Mouse (Mus musculus): ENCODE measurements at regions not wholly inside any gene's neighbourhood (a gene's known extent, or its start where the extent isn't known, plus 50 kb on each side); places are given as distances from the start of the nearest gene placed in this dataset.

DNA sequence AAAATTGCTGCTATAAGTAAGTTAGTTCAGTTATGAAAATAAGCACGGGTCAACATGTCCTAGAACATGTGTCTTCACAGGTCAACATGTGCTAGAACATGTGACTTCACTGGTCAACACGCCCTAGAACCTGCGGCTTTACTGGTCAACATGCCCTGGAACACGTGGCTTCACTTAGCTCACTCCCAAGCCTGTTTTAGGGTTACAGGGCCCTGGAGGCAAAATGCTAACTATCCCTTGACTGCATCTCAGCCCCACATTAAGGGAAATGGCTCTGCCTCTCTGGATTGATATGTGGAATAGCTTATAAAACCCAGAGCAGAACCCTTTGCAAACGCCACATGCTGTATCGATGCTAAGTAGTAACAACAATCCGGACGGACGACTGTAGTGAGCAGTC, 67.8 kb downstream of the Nkx6-1 start:
- DNase-seq (ENCODE audit: low spot score in 2 of 2) = no peak

DNA sequence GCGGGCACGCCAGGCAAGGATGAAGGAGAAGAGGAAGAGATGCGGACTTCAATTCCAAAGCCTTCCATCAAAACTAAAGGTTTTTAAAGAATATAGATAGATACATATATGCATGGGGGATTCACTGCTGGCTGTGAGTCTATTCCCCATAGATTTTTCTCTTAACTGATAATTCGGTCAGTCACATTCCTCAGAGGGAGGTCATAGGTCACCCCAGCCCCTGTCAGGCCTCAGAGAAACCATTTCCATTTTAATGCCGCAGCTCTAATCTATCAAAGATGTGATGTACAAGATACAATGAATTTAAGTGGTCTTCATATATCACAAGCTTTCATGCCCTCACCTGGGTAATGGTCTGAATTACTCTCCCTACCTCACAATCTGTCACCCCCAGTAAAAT, 73.6 kb downstream of the Nkx6-1 start:
- no peak for DNase-seq (ENCODE audit: low spot score in 2 of 2)

DNA sequence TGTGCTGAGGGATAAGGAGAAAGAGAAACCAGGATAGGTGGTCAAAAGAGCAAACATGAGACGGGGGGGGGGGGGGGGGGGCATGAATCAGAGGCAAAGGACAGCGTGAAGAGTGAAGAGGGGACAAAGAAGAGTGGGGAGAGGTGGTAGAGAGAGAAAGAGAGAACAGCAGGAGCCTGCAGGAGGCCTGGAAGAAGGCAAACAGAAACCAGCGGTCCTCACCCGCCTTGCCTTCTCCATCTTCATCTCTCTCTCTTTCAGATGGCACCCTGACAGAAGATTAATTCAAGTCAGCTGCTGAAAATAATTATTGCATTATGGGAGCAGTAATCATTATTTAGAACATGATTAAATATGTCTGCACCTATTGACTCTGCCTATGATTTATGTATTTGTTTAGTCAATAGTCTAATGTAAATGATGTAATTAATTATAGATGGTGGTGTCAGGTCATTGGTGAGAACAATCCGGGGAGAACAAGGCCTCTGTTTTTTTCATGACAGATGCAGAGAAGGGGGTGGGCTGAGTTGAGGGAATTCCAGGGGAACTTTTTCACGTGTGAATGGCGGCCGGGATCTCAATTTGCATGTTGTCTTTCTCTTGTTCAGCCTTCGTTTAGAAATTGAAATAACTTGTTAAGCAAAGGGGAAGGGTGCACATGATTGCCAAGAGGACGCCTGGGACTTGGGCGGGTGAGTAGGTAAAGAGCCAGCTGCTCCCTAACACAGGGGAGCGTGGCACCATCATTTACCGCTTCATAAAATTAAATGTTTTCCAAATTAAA, 74.3 kb downstream of the Nkx6-1 start:
- DNase-seq (ENCODE audit: low spot score in 2 of 2) = no peak

DNA sequence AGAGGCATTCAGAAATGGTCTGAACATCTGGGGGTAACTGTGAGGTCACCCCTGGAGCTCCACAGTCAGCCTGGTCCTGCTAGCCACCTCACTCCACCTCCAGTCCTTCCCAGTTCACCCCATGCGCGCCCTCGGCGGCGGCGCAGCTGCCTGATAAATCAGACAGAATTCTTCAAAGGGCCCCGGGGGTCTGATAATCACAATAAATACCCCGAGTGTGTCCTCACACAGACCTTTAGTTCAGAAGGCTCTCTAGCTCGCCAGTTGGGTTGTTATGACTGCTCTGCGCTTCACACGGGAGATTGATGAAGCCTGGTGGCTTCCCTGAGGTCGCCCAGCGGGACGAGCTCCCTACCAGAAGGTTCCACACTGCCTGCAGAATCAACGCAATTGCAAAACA, 91.8 kb downstream of the Nkx6-1 start:
- DNase-seq (ENCODE audit: low spot score in 2 of 2) = no peak

DNA sequence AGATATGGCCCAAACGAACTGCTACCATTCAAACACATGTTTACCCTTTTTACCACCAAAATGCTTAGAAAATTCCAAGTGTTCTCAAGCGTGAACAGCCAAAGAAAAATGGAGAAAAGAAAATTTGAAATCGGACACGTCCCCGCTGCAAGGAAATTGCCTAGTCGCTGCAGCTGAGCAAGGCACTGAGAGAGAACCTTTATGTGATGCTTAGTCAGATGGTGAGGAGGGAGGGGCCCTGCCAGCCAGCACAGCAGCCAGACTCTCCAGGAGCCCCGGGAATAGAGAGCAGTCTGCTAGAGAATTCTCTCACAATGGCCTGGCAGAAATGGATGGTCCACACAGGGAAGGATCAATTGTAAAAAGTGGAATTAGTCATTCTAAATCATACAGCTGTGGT, 99.0 kb downstream of the Nkx6-1 start:
- no peak for DNase-seq (ENCODE audit: low spot score in 2 of 2)

DNA sequence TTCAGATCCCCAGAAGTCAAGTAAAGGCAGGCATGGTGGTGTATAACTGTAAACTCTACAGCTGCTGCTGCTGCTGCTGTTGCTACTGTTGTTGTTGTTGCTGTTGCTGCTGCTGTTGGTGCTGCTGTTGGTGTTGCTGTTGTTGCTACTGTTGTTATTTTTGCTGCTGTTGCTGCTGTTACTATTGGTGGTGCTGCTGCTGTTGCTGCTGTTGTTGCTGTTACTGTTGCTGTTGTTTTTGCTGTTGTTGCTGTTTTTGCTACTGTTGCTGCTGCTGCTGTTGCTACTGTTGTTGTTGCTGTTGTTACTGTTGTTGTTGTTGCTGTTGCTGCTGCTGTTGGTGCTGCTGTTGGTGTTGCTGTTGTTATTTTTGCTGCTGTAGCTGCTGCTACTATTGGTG, 104.4 kb downstream of the Nkx6-1 start:
- no peak for DNase-seq (ENCODE audit: low spot score in 2 of 2)

DNA sequence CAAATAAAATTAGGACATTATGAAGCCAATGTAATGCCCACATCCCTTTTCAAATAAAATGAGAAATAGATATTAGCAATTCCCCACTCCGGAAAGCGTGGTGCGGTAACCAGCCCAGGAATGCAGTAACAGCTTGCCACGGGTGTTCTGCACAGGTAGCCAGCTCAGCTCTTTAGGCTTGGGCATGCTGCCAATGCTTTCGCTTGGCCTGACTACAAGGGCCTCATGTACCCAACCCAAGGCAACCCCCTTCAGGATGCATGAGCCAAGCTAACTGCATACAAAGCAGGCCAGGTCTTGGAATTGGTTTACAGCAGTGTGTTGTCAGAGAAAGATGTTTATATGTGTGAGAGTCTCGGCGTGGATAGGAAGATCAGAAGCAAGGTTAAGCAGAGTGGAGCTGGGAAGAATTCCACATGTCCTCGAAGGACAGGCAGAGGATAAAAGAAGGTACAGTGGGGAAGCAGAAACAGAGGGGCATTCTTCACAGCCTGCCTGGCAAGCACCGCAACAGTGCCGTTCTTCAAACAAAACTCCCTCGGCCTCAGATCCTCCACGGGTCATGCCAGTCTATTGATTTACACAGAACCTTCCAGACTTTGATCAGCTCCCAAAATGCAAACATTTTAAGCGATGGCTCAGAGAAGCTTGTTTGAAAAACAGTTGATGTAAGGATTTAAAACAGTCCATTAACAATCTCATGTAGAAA, 106.4 kb downstream of the Nkx6-1 start:
- no peak for DNase-seq (ENCODE audit: low spot score in 2 of 2)

DNA sequence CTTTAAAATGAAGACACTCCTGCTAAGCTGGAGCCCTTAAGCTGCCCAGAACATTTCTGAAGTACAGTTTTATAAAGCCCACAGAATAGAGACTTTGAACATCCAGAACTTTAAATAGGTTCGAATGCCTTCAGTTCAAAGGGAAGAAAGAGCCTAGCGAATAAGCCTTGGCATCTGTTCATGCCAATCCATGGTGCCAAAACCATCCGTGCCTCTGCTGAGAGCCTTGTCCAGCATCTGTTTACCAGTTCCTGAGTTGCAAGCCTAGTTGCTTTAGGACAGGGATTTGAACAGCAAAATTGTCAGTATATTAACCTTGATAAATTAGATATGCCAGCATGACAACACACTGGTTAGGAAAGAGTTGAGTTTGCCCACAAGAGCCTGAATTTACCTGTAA, 107.6 kb downstream of the Nkx6-1 start:
- no peak for DNase-seq (ENCODE audit: low spot score in 2 of 2)

DNA sequence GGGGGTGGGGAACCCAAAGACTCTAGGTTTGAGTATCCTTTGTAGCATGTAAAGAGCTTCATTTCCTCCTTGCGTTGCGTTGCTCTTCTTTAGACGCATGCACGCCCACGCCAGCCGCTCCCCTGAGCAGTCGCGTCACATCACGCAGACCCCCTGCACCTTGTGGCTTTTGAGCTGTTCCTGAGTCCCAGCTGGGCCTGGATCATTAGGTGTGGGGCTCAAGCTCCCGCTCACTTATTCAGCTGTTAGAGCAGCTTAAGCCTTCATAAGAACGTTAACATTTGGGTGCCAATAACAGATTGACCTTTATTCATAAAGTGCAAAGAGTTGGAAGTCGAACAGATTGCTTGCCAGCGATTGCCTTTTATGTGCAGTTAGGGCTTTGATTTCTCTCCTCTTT, 121.5 kb downstream of the Nkx6-1 start:
- no peak for DNase-seq (ENCODE audit: low spot score in 2 of 2)

DNA sequence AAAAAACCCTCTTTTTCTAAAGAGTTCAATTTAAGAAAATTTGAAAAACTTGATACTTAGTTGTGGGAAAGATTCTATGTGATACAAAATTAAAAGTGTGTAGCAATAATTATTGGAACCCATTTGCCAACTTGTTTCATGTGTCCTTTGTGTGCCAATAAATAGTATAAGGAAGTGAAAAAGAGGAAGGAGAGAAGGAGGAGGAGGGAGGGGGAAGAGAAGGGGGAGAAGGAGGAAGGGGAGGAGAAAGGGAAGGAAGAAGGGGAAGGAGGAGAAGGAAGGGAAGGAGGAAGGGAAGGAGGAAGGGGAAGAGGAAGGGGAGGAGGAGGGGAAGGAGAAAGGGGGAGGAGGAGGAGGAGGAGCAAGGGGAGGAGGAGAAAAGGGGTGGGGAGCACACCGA, 125.0 kb downstream of the Nkx6-1 start:
- DNase-seq (ENCODE audit: low spot score in 2 of 2) = no peak

DNA sequence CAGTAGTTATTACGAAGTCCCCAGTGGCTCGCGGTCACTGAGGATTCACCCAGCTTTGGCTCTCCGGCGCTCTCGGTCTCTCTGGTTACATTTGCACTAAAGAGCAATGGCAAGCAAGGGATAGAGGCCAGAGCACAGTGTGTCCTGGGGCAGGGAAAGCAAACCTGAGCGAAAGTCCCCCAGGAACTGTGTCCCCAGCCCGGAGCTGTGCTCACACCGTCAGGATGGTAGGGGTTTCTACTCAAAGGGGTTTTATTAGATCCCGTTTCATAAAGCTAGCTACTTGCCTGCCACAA, 125.6 kb downstream of the Nkx6-1 start:
- no peak for DNase-seq (ENCODE audit: low spot score in 2 of 2)

DNA sequence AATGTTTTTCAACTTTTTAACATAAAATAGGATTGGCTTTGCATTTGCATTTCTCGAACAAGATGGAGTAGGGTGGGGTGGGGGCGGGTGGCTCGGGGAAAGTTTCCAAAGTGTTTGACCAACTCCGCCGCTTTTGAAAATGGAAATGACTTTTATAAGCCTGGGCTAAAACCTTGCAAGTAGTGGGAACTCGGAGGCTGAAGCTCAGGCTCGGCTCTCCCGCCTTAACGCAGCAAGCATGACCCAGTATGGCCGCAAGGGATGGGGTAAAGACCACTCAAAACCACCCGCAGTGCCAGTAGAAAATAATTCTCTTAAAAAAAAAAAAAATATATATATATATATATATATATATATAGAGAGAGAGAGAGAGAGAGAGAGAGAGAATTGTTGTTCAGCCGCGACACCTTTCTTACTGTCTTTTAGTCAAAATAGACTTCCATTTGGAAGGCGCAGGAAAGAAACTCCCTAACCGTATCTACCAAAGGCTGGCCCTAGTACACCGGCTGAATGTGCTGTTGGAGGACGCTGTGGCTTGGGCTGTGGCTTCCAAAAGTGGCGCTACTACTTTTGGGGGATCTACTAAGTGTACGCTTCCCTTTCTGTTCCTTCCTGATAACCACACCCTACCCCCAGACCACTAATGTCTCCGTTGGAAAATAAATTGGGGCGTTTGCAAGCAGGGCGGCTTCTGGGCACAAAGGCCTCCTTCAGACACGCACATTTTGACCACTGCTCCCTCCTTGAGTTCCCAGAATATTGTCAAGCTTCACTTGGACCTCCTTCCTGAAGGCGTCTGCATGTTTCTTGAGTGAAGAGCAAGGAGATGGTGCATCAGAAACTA, 126.2 kb downstream of the Nkx6-1 start:
- no peak for DNase-seq (ENCODE audit: low spot score in 2 of 2)

DNA sequence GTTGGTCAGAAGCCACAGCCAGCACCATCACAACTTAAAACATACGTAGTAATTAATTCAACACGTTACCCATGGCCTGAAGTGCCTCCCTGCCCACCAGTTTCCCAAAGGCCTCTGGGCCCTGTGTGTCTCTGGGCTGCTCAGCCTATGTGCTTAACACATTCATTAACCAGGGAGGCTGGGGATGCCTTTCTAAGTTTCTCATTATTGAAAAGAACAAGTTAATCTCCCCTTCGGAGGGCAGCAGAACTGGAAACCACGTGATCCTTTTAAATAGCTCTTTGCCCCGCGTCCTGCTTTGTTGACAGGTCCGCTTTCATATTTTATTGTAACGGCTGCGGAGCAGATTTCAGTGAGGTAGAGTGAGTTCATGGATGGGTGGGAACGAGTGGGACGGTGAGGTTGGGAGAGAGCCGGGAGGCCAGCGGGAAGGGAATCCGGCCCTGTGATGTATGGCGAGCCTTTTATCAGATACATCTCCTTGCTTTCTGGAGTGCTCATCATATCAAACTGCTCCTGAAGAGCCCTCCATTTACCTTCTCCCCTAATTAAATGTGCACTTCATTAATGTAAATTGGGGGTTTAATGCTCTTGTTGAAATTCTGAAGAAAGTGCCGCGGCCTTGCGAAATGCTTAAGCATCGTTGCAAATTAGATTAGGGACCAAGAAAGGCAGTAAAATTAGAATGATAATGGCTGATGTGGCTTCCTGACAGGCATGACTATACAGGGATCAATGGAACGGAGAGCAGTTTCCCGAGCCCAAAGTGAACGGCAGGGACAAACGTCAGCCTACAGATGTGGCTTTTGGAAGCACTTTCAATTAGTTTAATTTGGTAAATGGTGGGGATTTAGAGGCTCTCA, 127.0 kb downstream of the Nkx6-1 start:
- no peak for DNase-seq (ENCODE audit: low spot score in 2 of 2)

DNA sequence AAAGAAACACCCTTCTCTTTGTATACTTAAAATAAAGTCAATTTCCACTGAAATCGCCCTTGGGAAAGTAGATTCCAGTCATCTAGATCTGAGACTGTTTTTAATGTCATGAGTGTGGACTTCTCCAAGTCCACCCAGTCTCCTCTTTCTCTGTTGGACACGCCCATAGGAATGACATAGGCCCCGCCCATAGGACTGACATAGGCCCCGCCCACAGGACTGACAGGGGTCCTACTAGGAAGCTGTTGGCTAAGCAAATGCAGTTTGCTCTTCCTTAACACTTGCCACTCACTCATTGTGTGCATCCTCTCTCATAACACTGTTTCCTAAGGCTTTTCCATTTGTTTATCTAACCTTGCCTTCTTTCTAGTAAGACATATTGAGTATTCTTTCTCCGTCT, 129.3 kb downstream of the Nkx6-1 start:
- DNase-seq (ENCODE audit: low spot score in 2 of 2) = no peak

DNA sequence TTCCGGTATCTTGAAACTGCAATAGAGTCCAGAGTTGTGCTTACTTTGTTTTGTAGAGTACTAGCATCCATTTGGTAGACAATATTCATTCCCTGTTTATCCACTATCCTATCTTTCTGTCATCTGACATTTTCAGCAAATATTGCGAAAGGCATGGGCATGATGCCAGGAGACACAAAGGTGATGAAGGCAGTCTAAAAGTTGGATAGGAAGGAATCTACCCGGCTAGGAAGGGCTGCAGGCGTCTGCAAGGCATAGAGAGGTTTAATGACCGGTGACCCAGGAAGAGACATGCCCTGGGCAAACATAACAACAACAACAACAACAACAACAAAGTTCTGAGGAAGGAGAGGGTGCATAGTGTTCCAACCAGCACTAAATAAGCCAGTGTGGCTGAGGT, 139.4 kb downstream of the Nkx6-1 start:
- no peak for DNase-seq (ENCODE audit: low spot score in 2 of 2)

DNA sequence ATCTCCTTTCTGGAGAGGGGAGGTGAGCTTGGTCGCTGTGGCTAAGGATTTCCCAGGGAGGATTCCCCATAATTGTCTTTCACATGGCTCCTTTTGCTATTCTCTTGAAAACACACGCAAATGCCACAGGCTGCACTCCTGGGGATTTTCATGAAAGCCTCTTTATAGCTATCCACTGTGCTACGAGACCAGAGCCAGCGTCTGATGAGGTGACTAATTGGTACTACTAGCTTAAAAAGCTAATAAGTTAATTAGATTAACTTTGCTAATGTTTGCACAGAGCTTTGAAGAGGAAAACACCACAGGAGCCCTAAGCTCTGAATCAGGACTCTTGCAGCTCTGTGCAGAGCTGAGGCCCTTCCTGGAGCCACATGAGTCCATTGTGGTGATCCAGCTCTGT, 140.1 kb downstream of the Nkx6-1 start:
- DNase-seq (ENCODE audit: low spot score in 2 of 2) = no peak

DNA sequence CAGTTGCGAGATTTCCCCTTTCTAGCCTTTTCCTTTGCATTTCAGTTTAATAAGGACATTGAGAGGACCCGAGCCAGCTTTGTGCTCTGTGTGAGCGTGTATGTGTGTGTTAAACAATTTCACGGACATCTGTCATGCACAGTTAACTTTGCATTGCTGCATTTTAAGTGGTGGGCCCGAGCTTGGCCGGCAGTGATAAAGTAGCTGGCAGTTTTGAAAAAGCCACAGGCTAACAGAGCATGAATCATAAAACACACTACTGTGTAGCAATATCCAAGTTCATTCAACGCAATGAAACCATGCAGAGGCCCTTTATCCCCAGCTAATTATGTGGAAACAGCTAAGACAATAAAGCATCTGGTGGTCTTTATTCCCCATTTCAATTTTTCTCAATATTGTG, 140.9 kb downstream of the Nkx6-1 start:
- no peak for DNase-seq (ENCODE audit: low spot score in 2 of 2)

DNA sequence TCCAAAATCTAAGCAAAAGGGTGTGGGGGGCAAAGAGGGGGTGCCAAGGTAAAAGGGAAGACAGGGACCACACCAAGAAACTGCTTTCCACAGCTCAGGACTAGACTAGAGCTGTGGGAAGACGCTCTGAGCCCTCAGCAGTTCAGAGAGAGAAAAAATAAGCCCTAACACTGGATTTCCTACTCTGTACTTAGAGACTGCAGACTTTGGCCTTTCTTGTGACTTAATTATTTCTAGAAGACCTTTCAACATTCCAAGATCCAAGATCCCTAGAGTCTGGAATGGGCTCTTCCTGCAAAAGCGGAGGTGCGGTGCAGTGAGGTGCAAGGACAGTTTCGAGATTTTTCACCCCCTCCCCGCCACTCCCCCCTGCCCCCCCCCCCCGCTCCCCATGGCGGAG, 141.3 kb downstream of the Nkx6-1 start:
- no peak for DNase-seq (ENCODE audit: low spot score in 2 of 2)

DNA sequence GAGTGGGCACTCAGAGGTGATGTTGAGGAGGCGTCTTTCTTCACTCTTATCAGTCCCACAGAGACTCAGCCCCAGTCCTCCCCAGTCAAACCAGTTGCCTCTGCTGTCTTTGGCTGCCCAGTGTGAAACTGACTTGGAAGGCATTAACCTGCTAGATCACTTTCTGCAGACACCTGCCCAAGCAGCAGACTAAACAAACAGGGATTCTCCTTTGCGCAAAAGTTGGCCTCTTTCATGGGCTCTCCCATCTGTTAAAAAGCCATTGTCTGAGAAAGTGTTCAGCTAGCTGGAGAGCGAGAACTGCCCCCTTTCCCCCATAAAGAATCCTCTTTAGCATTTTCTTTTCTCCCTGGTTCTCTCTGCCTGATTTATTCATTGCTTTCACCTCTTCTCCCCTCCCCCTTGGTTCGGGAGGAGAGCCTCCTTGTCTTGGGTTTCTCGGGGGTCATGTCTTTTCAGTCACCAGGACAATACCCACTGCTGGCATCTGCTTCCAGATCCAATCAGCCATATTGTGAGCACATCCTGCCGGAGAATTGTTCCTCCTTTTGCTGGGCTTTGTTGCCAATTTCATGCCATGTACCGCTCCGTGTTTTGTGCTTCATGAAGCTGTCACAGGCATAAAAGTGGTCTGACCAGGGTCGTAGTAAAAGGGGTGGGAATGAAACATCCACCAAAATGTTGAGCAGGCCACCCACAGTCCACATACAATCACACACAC, 143.7 kb downstream of the Nkx6-1 start:
- no peak for DNase-seq (ENCODE audit: low spot score in 2 of 2)

DNA sequence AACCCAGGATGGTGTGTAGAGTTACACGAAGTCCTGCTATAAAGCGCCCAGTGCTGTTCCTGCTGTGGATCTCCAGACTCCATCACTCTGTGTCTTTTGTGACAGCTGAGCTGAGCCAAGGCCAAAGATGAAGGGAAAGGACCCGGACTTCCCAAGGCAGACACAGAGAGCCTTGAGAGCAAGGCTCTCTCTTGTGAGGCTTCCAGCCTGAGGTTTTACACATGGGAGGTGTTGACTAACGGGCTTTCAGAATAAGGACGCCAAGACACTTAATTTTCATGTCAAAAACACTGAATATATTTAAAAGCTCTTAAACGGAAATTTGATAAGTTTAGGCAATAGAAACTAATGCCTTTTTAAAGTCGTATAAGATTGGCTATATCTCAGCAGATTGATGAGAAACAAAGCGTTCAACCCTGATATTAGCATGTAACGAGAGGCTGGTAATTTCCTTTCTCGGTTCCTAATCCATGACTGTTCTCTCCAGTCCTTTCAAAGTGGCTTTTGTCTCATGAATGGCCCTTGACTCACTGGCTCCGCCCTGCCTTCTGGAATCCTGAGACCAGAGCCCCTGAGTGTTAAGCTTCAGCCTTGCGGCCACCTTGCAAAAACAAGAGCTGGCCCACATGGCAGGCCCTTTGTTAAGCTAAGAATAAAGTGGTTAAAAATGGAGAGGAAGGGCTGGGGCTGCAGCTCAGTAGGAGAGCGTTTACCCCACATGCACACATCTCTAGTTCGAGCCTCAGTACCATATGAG, 145.8 kb downstream of the Nkx6-1 start:
- DNase-seq (ENCODE audit: low spot score in 2 of 2) = no peak

DNA sequence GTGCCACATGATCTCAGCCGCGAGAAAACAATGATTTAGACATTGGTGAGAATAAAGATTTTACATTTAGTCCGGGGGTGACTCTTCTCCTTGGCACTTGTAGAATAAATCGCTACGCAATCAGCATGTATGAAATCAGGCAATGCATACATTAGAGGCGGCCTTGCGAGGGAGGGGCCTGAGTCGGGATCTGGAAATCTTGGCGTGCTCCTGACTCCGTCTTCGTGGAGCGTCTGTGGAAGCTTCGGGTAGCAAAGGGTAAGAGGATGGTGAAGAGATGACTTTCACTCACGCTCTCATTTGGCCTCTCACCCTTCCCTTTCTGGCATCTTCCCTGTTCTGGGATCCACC, 167.1 kb downstream of the Nkx6-1 start:
- no peak for DNase-seq (ENCODE audit: low spot score in 2 of 2)
